Mouse (Mus musculus): ENCODE results near the gene Tnk2.

GRCm38 (mm10) chr16:32655534-32655933, 11.9 kb downstream of the Tnk2 start:
- TF ChIP-seq ZNF384 (IDR thresholded peaks at IDR 0.05; ENCODE audit: low read depth, low read length): no peak
- TF ChIP-seq MAFK (IDR thresholded peaks at IDR 0.05; ENCODE audit: insufficient read depth, low read depth, low read length): no peak
- TF ChIP-seq CHD2 (IDR thresholded peaks at IDR 0.05; ENCODE audit: low read depth, low read length): no peak

All from ES-E14 (cell line).